Mouse (Mus musculus) R1 (cell line): ENCODE measurements at regions not wholly inside any gene's neighbourhood (a gene's known extent, or its start where the extent isn't known, plus 50 kb on each side); places are given as distances from the start of the nearest gene placed in this dataset.
A peak's percentile ranks its signal among the peaks of the same experiment; 100 is the strongest.

ENCODE experiments used
- DNase-seq: peaks from one replicate; pipeline ENCODE4 v3.0.0-alpha.2; 2018; ENCODE audit warnings: low read depth, low spot score

- no peak for DNase-seq
Observed at GRCm38 (mm10) chrX:140164859-140165258, 102.2 kb downstream of the Pih1h3b start.

- DNase-seq: no peak
Observed at GRCm38 (mm10) chrX:140165966-140166365, 103.3 kb downstream of the Pih1h3b start.

- no peak for DNase-seq
Observed at GRCm38 (mm10) chrX:140179850-140180249, 117.2 kb downstream of the Pih1h3b start.

- DNase-seq: peak; percentile 19
Observed at GRCm38 (mm10) chrX:140183003-140183402, 120.3 kb downstream of the Pih1h3b start.

- no peak for DNase-seq
Observed at GRCm38 (mm10) chrX:140203676-140204075, 138.4 kb upstream of the Frmpd3 start.

GRCm38 (mm10) chrX:140208791-140209190, 133.3 kb upstream of the Frmpd3 start:
- no peak for DNase-seq

- DNase-seq: peak; percentile 1
Observed at GRCm38 (mm10) chrX:140212644-140213361, 129.3 kb upstream of the Frmpd3 start.

GRCm38 (mm10) chrX:140214198-140214849, 127.7 kb upstream of the Frmpd3 start:
- DNase-seq: no peak

- DNase-seq: peak; percentile 18
Observed at GRCm38 (mm10) chrX:140255790-140256189, 86.3 kb upstream of the Frmpd3 start.

- no peak for DNase-seq
Observed at GRCm38 (mm10) chrX:140269742-140270457, 72.2 kb upstream of the Frmpd3 start.

- peak; percentile 41 for DNase-seq
Observed at GRCm38 (mm10) chrX:140277327-140277947, 64.6 kb upstream of the Frmpd3 start.

- DNase-seq: peak; percentile 18
Observed at GRCm38 (mm10) chrX:140277978-140278729, 63.9 kb upstream of the Frmpd3 start.

- DNase-seq: peak; percentile 28
Observed at GRCm38 (mm10) chrX:140279266-140279665, 62.8 kb upstream of the Frmpd3 start.

GRCm38 (mm10) chrX:140280016-140280415, 62.0 kb upstream of the Frmpd3 start:
- peak; percentile 3 for DNase-seq
